Mouse (Mus musculus) embryo, embryonic 10 days (tissue): Measurements from ENCODE around the gene Erc1.

ENCODE experiments used
- DNase-seq: peaks from one replicate; pipeline ENCODE4 v3.0.0-alpha.2; 2015; ENCODE audit warnings: low spot score

Erc1 gene

DNA sequence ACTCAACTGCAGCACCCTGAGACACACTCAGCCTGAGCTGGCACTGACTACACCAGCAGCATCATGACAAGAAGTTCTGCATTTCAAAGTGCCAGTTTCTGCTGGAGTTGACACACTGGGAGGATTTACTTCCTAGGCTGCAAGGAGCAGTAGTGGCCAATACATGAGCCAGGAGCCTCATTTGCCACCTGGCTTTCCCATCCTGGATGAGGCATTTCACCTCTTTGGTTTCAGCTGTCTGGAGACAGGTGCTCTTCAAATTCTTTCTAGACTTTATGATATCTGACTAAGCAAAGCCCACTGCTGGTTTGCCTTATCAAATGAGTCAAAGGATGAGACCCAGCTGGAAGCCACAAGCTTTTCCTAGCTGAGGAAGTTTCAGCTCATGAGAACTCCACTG lies 260.5 kb downstream of the Erc1 start:
- DNase-seq = no peak

DNA sequence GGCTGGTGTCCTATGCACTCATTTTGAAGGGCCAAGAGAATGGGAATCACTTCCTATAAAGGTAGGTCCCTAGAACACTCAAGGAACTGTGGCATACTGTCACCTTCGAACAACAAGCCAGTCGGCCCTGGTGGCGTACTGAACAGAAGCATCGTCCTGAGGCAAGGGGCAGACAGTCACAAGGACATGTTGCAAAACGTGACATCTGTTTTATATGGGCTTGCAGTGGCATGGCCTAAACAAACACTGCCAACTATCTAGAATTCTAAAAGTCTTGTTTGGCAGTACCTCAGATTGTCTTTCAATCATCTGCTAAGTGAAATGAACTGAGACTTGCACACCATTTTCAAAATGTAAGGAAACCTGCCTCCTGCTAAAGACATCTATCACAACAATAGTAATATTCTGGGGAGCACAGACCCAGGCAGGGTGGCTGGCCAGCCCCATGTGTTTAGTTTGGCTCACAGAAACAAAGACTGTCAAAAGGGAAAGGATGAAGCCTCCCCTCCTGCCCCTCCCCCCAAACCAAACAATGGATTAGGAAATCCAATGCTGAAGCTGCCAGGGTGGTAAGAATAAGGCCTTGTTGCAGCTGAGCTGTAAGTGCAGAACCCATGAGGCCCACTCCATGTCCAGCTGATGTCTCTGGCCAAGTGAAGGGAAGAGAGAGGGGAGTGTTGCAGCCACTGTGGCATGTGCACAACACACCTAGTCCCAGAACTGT lies 262.2 kb downstream of the Erc1 start:
- peak; percentile 33 for DNase-seq

DNA sequence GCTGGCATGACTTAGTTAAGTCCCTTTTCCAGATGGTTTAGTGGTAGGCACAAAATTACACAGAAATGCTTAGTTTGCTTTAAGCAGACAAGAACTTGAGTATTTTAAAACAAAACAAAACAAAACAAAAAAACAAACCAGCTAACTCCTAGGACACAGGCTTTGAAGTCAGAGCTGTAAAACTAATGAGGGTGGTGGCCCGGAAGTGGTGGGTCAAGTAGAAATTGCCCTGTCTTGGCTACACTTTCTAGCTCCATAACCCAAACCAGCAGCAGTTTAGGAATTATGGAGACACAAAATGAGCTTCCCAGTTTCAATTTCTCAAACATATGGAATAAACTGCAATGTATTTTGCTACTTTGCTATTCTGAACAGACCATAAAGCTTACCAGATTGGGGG lies 263.9 kb downstream of the Erc1 start:
- DNase-seq = no peak

DNA sequence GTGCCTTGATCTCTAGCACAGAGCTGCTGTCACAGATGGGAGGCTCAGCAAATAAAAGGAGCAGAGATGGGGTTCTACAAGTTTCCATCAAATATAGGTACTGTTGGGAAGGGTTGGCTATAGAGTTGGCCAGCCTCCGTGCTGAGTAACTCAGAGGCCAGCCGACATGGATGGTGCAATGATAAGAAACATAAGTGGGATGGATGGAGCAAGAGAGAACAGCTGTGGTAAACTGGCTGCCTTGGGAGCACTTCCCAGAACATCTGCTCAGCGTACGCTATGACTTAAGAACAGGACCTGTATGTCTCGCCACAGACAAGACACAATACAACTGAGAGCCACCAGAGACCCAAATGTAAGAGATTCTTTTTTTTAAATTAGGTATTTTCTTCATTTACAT lies 264.8 kb downstream of the Erc1 start:
- DNase-seq = no peak

DNA sequence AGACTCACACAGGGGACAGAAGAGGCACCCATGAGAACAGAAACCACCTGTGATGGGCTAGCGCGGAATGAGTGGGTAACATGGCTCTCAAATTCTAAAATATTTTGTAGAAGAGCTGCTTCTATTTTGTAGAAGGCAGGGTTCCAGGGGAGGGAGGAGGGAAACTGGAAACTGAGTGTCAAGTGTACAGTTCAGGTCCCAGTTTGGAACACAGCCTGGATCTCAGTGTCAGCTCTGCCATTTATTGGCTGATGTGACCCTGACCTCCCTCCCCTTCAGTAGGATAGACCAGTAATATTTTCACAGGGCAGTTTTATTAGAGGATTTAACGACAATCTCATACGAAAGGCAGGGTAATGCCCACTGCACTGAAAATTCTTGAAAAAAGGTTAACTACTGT lies 271.3 kb downstream of the Erc1 start:
- DNase-seq = no peak

DNA sequence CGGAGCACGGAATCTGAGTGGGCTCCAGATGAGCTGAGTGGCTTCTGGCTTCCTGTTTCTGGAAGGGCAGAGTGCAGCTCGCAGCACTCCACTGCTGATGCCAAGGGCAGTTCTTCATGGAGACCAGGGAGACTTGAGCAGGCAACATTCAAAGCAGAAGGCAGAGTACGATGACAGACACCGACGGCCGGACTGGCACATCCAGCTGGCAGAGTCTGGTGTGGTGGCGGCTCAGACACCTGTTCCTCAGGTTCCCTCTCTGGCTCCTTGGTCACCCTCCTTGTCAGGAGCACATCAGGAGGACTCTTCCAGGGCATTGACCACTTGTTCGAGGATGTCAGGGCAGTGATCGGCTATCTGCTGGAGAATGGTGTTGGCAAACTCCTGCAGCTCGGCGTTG lies 272.6 kb downstream of the Erc1 start:
- no peak for DNase-seq

DNA sequence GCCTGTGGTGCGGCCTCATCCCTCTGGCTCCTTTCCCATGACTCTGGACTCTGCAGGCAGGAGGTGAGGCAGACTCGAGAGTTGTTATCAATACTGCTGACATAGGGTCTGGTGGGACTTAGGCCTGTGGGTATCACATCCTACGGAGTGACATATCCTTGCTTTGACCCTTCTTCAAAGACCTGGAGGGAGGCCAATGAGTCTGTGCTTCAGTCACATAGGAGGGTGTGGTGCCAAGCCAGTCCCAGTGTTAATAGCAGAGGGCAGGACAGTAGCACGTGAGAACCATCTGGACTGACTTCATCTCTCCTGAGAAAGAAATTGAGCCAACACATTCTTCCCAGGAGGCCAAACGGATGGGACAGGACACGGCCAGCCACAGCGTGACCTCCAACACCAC lies 275.7 kb downstream of the Erc1 start:
- DNase-seq = no peak

DNA sequence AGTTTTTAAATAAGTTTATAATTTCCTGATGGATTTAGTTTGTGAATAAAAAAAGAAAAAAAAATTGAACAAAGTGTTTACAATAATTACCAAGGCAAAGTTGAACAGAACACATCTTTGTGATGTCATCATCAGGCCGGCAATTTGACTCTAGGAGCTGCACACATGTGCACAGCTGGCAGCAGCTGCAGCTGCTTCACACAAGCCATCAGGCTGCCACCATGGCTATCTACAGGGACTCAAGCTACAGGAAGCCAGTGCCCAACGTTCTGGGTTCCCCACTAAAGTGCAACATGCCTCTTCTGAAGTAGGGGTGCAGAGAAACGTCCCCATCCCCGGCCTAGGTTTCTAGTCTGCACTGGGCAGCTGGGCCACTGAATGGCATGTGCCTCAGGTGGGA lies 277.2 kb downstream of the Erc1 start:
- DNase-seq = no peak

DNA sequence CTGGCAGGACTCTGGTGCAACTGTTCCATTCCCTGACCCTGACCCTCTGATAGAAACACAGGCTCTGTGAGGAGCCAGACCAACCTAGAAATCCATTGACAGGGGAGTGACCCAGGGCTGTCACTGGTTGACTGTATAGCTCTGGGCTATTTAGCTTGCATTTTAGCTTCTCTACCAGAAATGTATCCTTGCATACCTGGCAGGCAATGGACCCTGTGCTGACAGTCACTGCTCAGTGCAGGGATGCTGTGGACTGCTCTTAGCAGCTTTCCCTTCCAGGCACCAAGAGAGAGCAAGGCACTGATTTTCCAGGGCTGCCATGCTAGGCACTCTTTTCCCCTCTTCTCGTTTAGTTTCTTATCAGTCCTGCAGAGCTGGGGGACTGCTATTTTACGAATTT lies 279.6 kb downstream of the Erc1 start:
- DNase-seq = no peak

DNA sequence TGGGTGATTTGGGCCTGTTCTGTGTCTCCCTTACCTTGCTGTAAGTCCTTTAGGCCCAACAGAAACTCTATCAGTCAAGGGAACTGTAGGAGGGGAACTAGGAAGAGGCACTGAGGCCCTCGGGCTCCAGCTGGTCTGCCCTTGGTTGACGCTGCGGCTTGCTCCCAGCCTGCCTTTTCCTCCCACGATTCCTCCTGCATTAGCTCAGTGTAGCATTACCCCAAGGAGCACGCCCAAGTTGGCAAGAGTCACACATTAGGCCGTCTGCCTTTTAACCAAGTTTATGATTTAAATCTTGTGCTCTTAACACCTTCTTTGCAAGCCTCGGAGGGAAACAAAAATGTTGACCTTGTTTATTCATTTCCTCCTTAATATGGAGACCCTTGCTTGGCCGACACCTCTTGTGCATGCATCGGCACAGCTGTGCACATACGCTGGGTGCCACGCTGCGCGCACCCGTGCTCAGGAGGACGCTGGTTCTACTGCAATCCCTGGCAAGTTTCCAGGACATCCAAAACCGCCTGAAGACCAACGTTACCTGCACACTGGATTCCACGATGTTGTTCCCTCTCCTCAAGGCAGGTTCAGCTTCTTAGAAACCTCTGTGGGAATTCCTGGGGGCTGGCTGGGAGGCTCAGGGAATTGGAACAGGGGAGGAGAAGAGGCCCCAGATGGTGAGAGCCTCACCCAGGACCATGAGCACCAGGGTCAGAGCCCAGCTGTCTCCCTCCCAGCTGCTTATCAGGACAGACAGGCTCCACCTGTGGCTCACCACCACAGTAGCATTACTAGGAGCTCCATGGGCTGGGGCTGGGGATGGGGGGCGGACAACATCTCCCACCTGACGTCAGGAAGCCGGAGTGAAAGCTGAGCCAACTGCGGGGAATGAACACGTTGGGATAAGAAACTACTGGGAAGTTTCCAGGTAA lies 282.3 kb downstream of the Erc1 start:
- DNase-seq = no peak

DNA sequence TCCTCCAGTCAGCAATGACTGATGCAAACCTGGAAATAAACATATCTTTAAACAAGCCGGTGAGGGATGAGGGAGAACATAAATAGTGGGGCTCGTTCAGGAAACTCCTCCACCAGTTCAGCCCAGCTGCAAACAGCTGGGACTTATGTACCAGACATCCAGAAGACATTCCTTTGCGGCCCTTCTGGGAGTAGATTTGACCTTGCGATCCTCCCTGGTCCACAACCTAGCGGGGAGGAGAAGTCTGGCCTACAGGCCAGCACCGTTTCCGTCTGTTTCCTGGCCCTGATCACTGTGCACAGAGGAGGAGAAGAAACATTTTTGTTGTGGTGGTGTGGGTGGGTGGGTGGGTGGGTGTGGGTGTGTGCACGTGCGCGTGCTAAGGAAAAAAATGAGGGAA lies 285.4 kb downstream of the Erc1 start:
- no peak for DNase-seq

DNA sequence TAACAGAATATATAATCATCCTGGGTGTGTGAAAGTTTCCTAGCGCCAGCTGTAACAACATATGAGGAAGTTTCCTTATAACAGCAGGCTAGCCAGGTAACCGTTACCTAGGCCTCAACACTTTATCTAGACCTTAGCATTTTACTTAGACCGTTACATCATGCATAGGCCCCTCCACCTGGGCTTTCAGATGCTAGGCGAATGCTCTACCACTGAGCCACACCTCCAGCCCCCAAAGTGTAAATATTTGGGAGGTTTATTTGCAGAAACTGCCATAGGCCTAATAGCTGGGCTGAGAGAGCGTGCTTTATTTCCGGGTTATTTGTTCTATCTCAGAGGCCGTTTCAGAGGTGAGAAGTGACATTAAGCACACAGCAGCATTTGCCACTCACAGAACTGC lies 289.1 kb downstream of the Erc1 start:
- DNase-seq = no peak

DNA sequence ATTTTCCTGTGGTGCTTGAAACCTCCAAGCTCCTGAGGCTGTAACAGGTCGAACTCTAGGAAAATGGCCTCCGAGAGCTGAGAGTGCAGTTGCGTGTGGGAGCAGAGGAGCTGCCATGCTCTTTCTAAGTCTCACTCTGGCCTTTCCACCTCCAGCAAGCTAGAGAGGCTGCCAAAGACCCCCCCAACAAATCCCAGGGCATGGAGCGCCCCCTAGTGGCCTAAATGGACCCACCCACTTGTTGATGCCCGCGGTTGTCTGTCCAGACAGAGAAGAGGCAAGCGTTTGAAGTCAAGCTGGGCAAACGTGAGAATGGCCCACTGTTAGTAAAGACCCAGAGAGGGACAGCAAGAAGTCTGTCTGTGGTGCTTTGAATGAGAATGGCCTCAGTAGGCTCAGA lies 293.5 kb downstream of the Erc1 start:
- DNase-seq = no peak

DNA sequence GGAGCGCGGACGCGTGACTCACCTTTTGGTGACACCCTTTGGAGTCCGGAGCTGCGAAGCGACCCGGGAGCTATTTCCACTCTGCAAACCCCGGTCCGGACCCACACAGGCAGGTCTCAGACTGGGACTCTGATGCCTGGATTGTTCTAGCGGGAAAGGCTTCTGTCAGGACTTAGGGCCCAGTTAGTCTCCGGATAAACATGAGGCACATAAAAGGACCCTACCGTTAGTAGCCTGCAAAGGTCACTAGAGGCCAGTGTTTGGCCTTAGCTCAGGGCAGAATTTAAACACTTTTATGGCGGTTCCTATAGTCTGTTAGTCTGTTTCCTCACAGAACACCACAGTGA lies 303.5 kb downstream of the Erc1 start:
- DNase-seq = peak; percentile 75

DNA sequence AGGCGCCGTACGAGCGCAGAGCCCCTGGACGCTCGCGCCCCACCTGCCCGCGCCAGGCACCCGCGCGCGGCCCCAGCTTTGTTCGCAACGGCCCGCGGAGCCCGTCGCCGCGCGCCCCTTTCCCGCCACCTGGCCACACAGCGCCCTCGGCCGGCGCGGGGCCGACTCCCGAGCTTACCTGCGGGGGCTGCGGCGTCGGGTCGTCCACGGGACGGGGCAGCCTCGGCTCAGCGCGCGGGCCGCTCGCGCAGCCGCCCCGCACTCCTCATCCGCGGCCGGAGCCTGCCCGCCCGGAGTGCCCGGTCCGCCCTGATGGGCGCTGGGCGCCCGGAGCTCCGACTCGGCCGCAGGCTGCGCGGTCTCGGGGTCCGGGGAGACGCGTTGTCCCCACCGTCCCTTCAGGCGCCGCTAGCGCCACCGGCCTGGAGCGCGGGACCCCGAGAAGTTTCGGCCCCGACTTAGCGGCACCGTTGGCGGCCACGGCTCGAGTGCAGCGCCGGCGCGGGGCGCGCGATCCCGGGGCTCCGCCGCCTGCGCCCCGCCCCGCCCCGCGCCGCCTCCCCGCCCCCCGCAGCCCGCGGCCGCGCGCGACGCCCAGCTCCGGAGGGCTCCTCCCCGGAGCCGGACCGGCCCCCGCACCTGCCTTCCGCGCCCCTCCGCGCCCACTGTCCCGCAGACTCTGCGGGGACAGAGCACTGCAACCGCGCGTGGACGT lies 304.0 kb downstream of the Erc1 start, which contains the start of gene Wnt5b:
TSS of gene Wnt5b (minus strand) at position 545 of the 715 bp plus-strand sequence.
- peak; percentile 48 for DNase-seq

DNA sequence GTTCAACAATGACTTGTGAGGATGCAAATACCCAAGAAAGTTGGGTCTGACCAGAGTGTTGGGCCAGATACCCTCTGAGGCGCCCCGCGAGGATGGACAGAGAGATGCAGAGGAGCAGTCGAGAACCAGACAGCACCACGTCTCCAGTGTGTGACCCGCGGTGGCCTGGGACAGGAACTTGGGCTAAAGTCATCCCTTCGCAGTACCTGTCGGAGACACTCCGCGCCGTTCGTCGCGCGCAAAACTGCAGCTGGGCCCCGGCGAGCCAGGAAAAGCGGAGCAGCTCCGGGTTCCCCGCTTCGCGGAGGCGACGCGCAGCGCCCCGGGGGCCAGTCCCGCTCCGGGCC lies 304.5 kb downstream of the Erc1 start:
- peak; percentile 64 for DNase-seq

DNA sequence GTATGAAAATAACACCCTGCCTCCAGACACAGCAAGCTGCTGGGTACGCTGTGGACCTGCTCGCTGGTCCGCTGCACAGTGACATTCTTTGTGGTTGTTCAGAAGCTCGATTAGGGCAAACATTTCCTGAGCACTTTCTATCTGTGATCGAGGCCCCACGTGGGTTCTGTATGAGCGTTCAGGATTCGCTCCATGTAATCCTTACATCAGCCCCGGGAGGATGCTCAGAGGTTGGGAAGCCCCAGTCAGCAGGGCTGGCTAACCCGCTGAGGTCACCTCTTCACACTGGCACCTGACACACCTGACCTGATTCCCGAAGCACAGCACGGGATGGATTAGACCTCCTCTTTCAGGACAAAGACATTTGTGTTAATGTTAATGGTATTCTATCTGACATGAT lies 312.1 kb downstream of the Erc1 start:
- DNase-seq = no peak

DNA sequence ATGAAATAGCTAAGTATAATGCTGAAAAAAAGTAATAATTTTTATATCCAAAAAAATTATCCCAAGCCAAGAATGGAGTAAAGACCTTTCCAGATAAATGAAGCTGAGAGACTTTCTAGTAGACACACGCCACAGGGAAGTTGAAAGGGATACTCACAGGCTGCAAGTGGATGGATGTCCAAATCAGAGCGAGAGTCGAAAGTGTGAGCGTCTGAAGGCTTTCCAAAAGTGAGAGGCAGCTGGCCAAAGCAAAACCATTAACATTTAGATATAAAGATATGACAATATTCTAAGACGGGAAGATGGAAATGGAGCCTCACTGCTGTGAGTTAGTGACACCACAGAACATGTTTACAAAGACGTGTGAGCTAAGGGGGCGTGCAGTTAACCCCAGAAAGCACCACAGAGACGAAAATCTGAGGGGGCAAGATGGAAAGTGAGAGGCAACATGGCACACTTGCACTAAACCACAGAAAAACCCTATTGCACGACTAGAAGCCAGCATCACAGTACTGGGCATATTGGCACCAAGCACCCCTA lies 314.7 kb downstream of the Erc1 start:
- DNase-seq = no peak

DNA sequence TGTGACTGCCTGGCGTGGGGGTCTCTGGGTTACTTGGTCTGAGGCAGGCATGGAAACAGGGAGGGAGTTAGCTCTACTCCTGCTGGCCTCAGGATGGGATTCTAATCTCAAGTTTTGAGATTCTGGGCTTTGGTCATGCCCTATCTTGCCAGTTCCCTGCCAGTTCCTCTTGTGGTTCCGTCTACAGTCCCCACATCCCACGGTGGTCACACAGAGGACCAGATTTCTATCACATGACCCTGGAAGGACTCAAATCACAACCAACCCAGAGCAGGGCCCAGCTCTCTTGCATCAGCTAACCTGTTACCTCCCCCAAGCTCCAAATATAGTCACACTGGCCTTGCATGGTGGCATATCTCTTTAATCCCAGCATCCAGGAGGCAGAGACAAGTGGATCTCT lies 318.3 kb downstream of the Erc1 start:
- DNase-seq = no peak

DNA sequence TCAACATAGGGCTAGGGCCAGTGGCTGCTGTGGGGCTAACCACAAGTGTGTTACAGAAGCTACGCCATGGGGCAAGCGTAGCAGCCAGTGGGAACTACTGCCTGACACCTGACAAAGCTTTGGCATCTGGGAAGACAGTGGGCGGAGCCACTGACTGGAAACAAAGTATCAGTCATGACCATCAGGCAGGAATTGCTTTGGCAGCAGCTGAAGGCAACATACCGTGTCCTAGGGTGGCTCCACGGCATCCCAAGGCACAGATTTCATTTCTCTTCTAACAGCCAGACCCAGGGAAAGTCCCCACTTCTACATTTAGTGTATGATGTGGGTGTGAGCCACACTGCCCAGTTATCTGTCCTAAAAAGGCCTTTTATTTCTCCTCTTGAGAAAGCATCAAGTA lies 321.5 kb downstream of the Erc1 start:
- DNase-seq = no peak

DNA sequence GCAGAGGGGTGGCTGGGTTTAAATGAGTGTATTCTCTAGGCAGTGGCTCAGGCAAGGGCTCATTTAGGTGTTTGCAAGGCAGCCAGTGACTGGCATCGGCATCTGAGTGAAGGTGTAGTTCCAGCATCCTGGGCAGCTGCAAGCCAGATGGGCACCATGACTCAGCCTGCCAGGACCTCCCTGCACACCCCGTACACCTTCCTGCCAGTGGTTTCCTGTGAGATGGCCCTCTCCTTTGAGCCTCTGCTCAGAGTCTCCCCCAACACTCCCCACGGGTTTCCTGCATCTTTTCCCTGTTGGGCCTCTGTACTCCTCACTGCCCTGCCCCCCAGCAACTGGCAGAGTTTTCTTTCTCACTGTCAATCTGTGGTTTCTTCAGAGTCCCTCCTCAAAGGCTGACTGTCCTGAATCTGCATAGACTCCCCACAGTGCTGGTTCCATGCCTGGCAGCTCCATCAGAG lies 326.0 kb downstream of the Erc1 start:
- DNase-seq = no peak

DNA sequence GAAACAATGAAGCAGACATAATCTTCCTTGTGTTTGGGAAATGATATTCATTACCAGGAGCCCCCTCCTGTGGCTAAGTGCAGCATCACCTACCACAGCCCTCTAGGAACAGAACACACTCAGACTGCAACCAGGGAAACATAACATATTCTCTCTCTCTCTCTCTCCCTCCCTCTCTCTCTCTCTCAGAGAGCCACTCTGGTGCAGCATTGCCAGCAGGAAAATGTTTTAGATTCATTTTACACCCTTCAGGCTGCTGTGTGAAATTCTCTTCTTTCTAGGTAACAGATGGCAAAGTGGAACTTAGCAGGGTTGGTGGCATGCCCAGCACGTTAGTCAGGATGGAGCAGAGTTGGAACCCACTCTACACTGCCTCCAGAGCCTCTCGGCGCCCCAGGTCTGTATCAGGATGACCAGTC lies 326.5 kb downstream of the Erc1 start:
- no peak for DNase-seq
